Mouse (Mus musculus): ENCODE measurements around the gene Magi1.

DNA sequence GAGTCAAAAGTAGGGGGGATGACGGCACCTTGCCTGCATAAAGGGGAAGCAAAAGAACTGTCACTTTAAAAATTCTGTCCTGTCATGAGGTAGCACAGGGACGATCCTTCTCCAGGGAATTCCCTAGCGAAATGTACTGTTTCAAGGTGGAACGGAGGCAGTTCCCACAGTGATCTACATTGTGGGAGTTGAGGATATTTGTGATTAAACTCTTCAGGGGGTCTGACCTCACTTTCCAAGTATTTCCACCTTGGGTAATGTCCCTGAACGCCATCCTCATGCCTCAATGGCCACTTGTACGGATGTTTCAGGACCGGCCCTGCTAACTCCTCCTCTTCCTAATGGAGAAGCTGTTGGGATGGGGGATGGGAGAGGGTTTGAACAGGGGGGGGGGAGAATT is 559.0 kb downstream of the Magi1 start:
- no peak for TF ChIP-seq CTCF (IDR thresholded peaks at IDR 0.05; ENCODE audit: control insufficient read depth, insufficient read depth, low read length)
- no peak for TF ChIP-seq POLR2A (IDR thresholded peaks at IDR 0.05; ENCODE audit: borderline replicate concordance, control insufficient read depth, low read depth, low read length)

Measured in bone marrow, adult 2 months (tissue).